Mouse (Mus musculus) kidney, embryonic 14.5 days (tissue): Measurements from ENCODE around the gene Gm21860. TPM values are rescaled to one million over a fixed set of nuclear protein-coding genes. Genes with fewer than 3 reads are reported as not detected.
"Not testable (repeated sequence)": the region's sequence is repeated elsewhere in the genome, so short reads cannot be mapped to it uniquely, and the experiment has no call there.

Source experiments
- ATAC-seq: fragments of 200-750 bp; cut with Nextera tagmentation; 2 replicates; pipeline ENCODE4 v1.8.0; 2017; ENCODE audit warnings: moderate number of reproducible peaks, mild to moderate bottlenecking, moderate TSS enrichment, moderate library complexity; ENCODE audit not compliant: low FRiP score, low TSS enrichment
- H3K27ac ChIP-seq: fragments of 300-500 bp; sonication (generic); 2 replicates; pipeline ENCODE4 v1.5.1; 2014; ENCODE audit warnings: low read depth, mild to moderate bottlenecking, low read length, moderate library complexity, mixed read lengths
- H3K27me3 ChIP-seq: fragments of 300-500 bp; sonication (generic); 2 replicates; pipeline ENCODE4 v1.6.1; 2014; ENCODE audit warnings: mild to moderate bottlenecking, low read length; ENCODE audit not compliant: control insufficient read depth, insufficient read depth
- H3K36me3 ChIP-seq: fragments of 300-500 bp; sonication (generic); 2 replicates; pipeline ENCODE4 v1.6.1; 2014; ENCODE audit warnings: low read length, mixed read lengths; ENCODE audit not compliant: control insufficient read depth, insufficient read depth
- H3K4me1 ChIP-seq: fragments of 300-500 bp; sonication (generic); 2 replicates; pipeline ENCODE4 v1.6.1; 2014; ENCODE audit warnings: low read length, mixed read lengths; ENCODE audit not compliant: control insufficient read depth, insufficient read depth
- H3K4me2 ChIP-seq: fragments of 300-500 bp; sonication (generic); replicated peaks from 2 replicates; pipeline ENCODE4 v1.6.1; 2014; ENCODE audit warnings: low read depth, mild to moderate bottlenecking, low read length
- H3K4me3 ChIP-seq: fragments of 300-500 bp; sonication (generic); 2 replicates; pipeline ENCODE4 v1.5.1; 2014; ENCODE audit warnings: mild to moderate bottlenecking, low read length
- H3K9ac ChIP-seq: fragments of 300-500 bp; sonication (generic); 2 replicates; pipeline ENCODE4 v1.6.1; 2014; ENCODE audit warnings: low read depth, mild to moderate bottlenecking, low read length, moderate library complexity
- H3K9me3 ChIP-seq: fragments of 300-500 bp; sonication (generic); 2 replicates; pipeline ENCODE4 v1.6.1; 2016; ENCODE audit warnings: low read length; ENCODE audit not compliant: control insufficient read depth
- WGBS: fragments of 180-500 bp; shearing (Covaris S2); extraction: QIAGEN DNeasy Blood & Tissue Kit; methylation state at CpG from one replicate; pipeline ENCODE4 v1.1.7; 2014; 5-methylcytosine and 5-hydroxymethylcytosine counted together
- polyA plus RNA-seq: library from polyadenylated mRNA; unstranded; fragments of >200 nt; fragmentation: Nextera tagmentation; extraction: Ambion mirVana; gene quantifications from 2 replicates; pipeline ENCODE4 v1.2.1, GENCODE M21; 2014

Gm21860 gene
- polyA plus RNA-seq, 1 experiment from 2014 or later, result not detected

GRCm38 (mm10) chrY:90718021-90718420, 36.6 kb downstream of the Gm21860 start:
- not testable (repeated sequence) for H3K27ac ChIP-seq, H3K9me3 ChIP-seq, H3K9ac ChIP-seq, H3K4me1 ChIP-seq, H3K4me3 ChIP-seq, H3K27me3 ChIP-seq, H3K36me3 ChIP-seq, ATAC-seq, H3K4me2 ChIP-seq
- 87% methylated on average over 9 of the region's 9 CpGs for WGBS

GRCm38 (mm10) chrY:90717496-90717895, 37.1 kb downstream of the Gm21860 start:
- 69% methylated on average over 7 of the region's 7 CpGs for WGBS
- not testable (repeated sequence) for H3K4me1 ChIP-seq, ATAC-seq, H3K4me2 ChIP-seq, H3K4me3 ChIP-seq, H3K9ac ChIP-seq, H3K27ac ChIP-seq, H3K27me3 ChIP-seq, H3K36me3 ChIP-seq, H3K9me3 ChIP-seq

Other genes with a start within 250 kb of the Gm21860 start
- gene Gm47283, start 29.9 kb upstream of the Gm21860 start, polyA plus RNA-seq, result not detected in 2 replicates
- not detected in 2 replicates for gene Gm21748, start 84.4 kb upstream of the Gm21860 start, polyA plus RNA-seq